In the genomic region with DNA sequence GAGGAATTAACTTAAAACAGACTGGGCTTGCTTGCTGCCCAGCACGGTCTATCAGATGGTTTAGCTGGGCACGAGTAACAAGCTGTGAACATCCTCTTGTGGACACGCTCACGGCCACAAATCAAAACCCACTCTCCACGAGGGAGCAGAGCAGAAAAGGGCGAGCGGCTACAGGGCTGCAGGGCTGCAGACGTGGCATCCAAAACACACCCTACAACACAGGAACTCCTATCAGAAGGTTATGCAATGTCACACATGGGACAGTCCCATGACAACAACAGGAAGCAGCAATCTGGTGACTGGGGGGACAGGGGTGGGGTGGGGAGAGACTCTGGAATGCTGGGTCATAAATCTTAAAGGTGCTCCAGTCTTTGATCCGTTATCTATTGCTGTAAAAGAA, we compare ENCODE assay signal across 9 mouse cellular contexts. TPM values are rescaled to one million over a fixed set of nuclear protein-coding genes. Genes with fewer than 3 reads are reported as not detected.
DNase-seq lines count a peak whose midpoint lies in the region; ATAC-seq lines count a peak whose summit lies in the region.
"Had no signal": no experiment of that assay in that cellular context is flagged by ENCODE, and none has a peak within 500 bp of the region (broad histone marks: within the 10 kb centered on the region; RNA-seq: fewer than 3 reads in every experiment).

No protein-coding gene starts in this region.

- intact Hi-C loops in heart, postnatal 14 days (cut with DNase I), result no loop called here

- H3K27ac ChIP-seq in midbrain, embryonic 12.5 days (replicated peaks), result peak overlapping the region; percentile 15; the same call in 1 of the 2 replicates
- no peak overlapping the region; the same call in 1 of the 2 replicates for H3K27ac ChIP-seq in midbrain, embryonic 13.5 days
- H3K27ac ChIP-seq in liver, embryonic 12.5 days, result no peak overlapping the region

- H3K9ac ChIP-seq in midbrain, embryonic 12.5 days (replicated peaks), result no peak overlapping the region
- H3K9ac ChIP-seq in midbrain, embryonic 13.5 days (replicated peaks), result no peak overlapping the region
- no peak overlapping the region for H3K9ac ChIP-seq in liver, embryonic 12.5 days

- H3K4me3 ChIP-seq in midbrain, embryonic 12.5 days, result no peak overlapping the region
- no peak overlapping the region for H3K4me3 ChIP-seq in midbrain, embryonic 13.5 days (replicated peaks)
- no peak overlapping the region for H3K4me3 ChIP-seq in liver, embryonic 12.5 days

- no peaks in the 10 kb centered on the region for H3K36me3 ChIP-seq in midbrain, embryonic 12.5 days
- no peaks in the 10 kb centered on the region for H3K36me3 ChIP-seq in midbrain, embryonic 13.5 days
- H3K36me3 ChIP-seq in liver, embryonic 12.5 days, result no peaks in the 10 kb centered on the region

- peak; percentile 58 to 60 for DNase-seq in heart, postnatal 14 days
- DNase-seq in skeletal muscle tissue, adult 2 months (ENCODE audit: low read depth, low spot score), result peak; percentile 77
- no peak for DNase-seq in thymus, postnatal 4 days
- DNase-seq in layer of hippocampus, adult 9-10 months (ENCODE audit: low spot score), result no peak

- no peaks in the 10 kb centered on the region for H3K27me3 ChIP-seq in midbrain, embryonic 12.5 days
- H3K27me3 ChIP-seq in midbrain, embryonic 13.5 days, result no peaks in the 10 kb centered on the region
- no peaks in the 10 kb centered on the region for H3K27me3 ChIP-seq in liver, embryonic 12.5 days (replicated peaks)
- H3K27me3 ChIP-seq: Patski had no signal

- H3K4me1 ChIP-seq in midbrain, embryonic 12.5 days, result peaks cover 17% of the 10 kb centered on the region
- peaks cover 29% of the 10 kb centered on the region for H3K4me1 ChIP-seq in midbrain, embryonic 13.5 days (replicated peaks)
- peaks cover 28% of the 10 kb centered on the region for H3K4me1 ChIP-seq in liver, embryonic 12.5 days

- no peak for ATAC-seq in midbrain, embryonic 12.5 days (ENCODE audit: low FRiP score, low read depth)
- ATAC-seq in midbrain, embryonic 13.5 days, result no peak
- 0 out of 2 replicates have a peak, but pooled peaks have one; percentile 36 for ATAC-seq in liver, embryonic 12.5 days
- ATAC-seq in frontal cortex, adult (ENCODE audit: low TSS enrichment), result no peak
- ATAC-seq: Patski had no signal

- no peaks in the 10 kb centered on the region for H3K9me3 ChIP-seq in midbrain, embryonic 12.5 days
- no peaks in the 10 kb centered on the region for H3K9me3 ChIP-seq in midbrain, embryonic 13.5 days
- H3K9me3 ChIP-seq in liver, embryonic 12.5 days (replicated peaks), result no peaks in the 10 kb centered on the region

- WGBS in midbrain, embryonic 12.5 days, result 81% methylated on average over 9 of the region's 9 CpGs
- WGBS in midbrain, embryonic 13.5 days, result 89% methylated on average over 9 of the region's 9 CpGs
- 30% methylated on average over 9 of the region's 9 CpGs for WGBS in liver, embryonic 12.5 days (ENCODE audit: insufficient replicate concordance)

- no peak overlapping the region for H3K4me2 ChIP-seq in midbrain, embryonic 12.5 days (replicated peaks)
- no peak overlapping the region for H3K4me2 ChIP-seq in midbrain, embryonic 13.5 days (replicated peaks)
- H3K4me2 ChIP-seq in liver, embryonic 12.5 days, result no peak overlapping the region

RNA-seq across cellular contexts. Expression of a gene that starts 10.1 kb away (rescaled TPM):
- polyA plus RNA-seq in midbrain, embryonic 12.5 days (2016; fragmentation: Nextera tagmentation; extraction: Ambion mirVana), result 227 and 244 TPM in 2 replicates
- 214 and 215 TPM in 2 replicates for polyA plus RNA-seq in midbrain, embryonic 13.5 days (2015; fragmentation: Nextera tagmentation; extraction: Ambion mirVana)
- total RNA-seq in heart, postnatal 14 days (2021), result 10 to 100 TPM; 41.1 to 51.1 TPM
- polyA plus RNA-seq in liver, embryonic 12.5 days (2016; fragmentation: Nextera tagmentation; extraction: Ambion mirVana), result 78.7 and 78.8 TPM in 2 replicates

Comparison
In these comparisons a context has a peak if more than half of its experiments do, and no peak if none do; other contexts are left out.
1. DNase-seq: peak in heart, postnatal 14 days (2 of 2) and skeletal muscle tissue, adult 2 months (single experiment); none in thymus, postnatal 4 days (single experiment) and layer of hippocampus, adult 9-10 months (single experiment).